In the genomic region with DNA sequence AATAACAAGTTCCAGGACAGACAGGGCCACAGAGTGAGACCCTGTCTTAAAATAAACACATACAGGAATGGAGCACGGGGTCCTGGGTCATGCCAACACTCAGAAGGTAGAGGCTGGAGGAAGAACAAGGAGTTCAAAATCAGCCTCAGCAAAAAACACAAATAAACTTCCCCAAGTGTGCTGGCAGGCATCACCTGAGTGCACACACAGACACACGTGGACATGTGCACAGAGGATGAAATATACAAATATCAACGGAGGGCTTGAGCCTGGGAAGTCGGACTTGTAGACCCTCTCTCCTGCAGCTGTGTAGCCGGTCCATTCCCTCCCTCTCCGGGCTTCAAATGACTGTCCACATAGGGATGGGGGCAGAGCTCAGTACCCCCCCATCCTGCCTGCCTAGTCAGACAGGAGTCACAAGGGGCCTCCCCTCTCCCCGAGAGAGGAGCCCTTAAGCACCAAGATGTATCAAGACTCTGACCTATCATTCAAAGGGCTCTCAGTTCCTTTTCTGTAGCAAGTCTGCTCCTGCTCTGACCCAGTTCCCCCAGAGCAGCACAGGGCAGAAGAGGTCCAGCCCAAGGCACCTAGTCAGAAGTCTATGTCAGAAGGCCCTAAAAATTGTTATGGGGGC, we compare ENCODE assay signal across 8 mouse cellular contexts. TPM values are rescaled to one million over a fixed set of nuclear protein-coding genes. Genes with fewer than 3 reads are reported as not detected.
DNase-seq lines count a peak whose midpoint lies in the region; ATAC-seq and TF ChIP-seq lines count a peak whose summit lies in the region.

No protein-coding gene starts in this region.

- no peaks in the 10 kb centered on the region for H3K27me3 ChIP-seq in embryonic facial prominence, embryonic 10.5 days (replicated peaks; ENCODE audit: low read depth, poor library complexity, severe bottlenecking)
- H3K27me3 ChIP-seq in hindbrain, postnatal 0 days (ENCODE audit: insufficient read depth, low read length) = no peaks in the 10 kb centered on the region

- peak overlapping the region; percentile 70 for H3K4me3 ChIP-seq in left cerebral cortex, adult 2 months
- H3K4me3 ChIP-seq in embryonic facial prominence, embryonic 10.5 days = peak overlapping the region; percentile 84
- peak overlapping the region; percentile 59 for H3K4me3 ChIP-seq in hindbrain, postnatal 0 days (ENCODE audit: low read length)

- H3K27ac ChIP-seq in left cerebral cortex, adult 2 months = peak overlapping the region; percentile 88
- H3K27ac ChIP-seq in embryonic facial prominence, embryonic 10.5 days (replicated peaks) = peak overlapping the region; percentile 97
- peak overlapping the region; percentile 88 for H3K27ac ChIP-seq in hindbrain, postnatal 0 days

- 27% methylated on average over 7 of the region's 7 CpGs for WGBS in embryonic facial prominence, embryonic 10.5 days
- 11% methylated on average over 7 of the region's 7 CpGs for WGBS in hindbrain, postnatal 0 days

- H3K4me1 ChIP-seq in embryonic facial prominence, embryonic 10.5 days = peaks cover 85% of the 10 kb centered on the region
- peaks cover 56% of the 10 kb centered on the region for H3K4me1 ChIP-seq in hindbrain, postnatal 0 days (ENCODE audit: insufficient read depth, low read length)

- intact Hi-C loops in left cerebral cortex, adult 2 months (cut with DNase I) = no loop called here
- intact Hi-C loops in left cerebral cortex, postnatal 4 days (cut with DNase I) = no loop called here

- peaks cover 13% of the 10 kb centered on the region for H3K36me3 ChIP-seq in embryonic facial prominence, embryonic 10.5 days (replicated peaks)
- H3K36me3 ChIP-seq in hindbrain, postnatal 0 days (ENCODE audit: insufficient read depth, low read length) = no peaks in the 10 kb centered on the region

- no peak for TF ChIP-seq CTCF in left cerebral cortex, adult 2 months (IDR thresholded peaks at IDR 0.05)
- TF ChIP-seq CTCF in hindbrain, postnatal 0 days (IDR thresholded peaks at IDR 0.05; ENCODE audit: low read depth) = no peak

- peak overlapping the region; percentile 82 for H3K4me2 ChIP-seq in hindbrain, postnatal 0 days (ENCODE audit: low read depth, low read length)

- H3K9ac ChIP-seq in hindbrain, postnatal 0 days (replicated peaks; ENCODE audit: low read length) = peak overlapping the region; percentile 53

- ATAC-seq in hindbrain, postnatal 0 days = no peak

- DNase-seq in left cerebral cortex, adult 2 months (ENCODE audit: extremely low spot score in 1 of 2, low spot score in 2 of 2) = no peak
- DNase-seq in left cerebral cortex, postnatal 4 days = no peak
- no peak for DNase-seq in embryonic facial prominence, embryonic 10.5 days (ENCODE audit: low spot score)
- no peak for DNase-seq in hindbrain, postnatal 0 days (ENCODE audit: low spot score)
- DNase-seq in neural tube, embryonic 10.5 days (ENCODE audit: extremely low spot score, low spot score) = peak; percentile 37
- DNase-seq in adrenal gland, postnatal 4 days (ENCODE audit: low spot score in 2 of 2) = no peak
- DNase-seq in cerebellum, adult 11-12 months = no peak
- no peak for DNase-seq in cerebellum, adult 18-20 months

- H3K9me3 ChIP-seq in embryonic facial prominence, embryonic 10.5 days = no peaks in the 10 kb centered on the region
- H3K9me3 ChIP-seq in hindbrain, postnatal 0 days (ENCODE audit: low read length) = no peaks in the 10 kb centered on the region

RNA-seq across cellular contexts. Expression of a gene that starts 3.3 kb away (rescaled TPM):
- total RNA-seq in left cerebral cortex, adult 2 months (2021) = 10 to 100 TPM; 29.0 to 31.8 TPM
- total RNA-seq in left cerebral cortex, postnatal 4 days (2021) = 10 to 100 TPM; 42.9 to 46.7 TPM
- polyA plus RNA-seq in embryonic facial prominence, embryonic 10.5 days (2016; fragmentation: Nextera tagmentation; extraction: Ambion mirVana) = 55.2 and 65.1 TPM in 2 replicates
- total RNA-seq in hindbrain, postnatal 0 days (2014; rRNA removed) = 9.3 and 25.0 TPM in 2 replicates
- 7.9 and 9.0 TPM in 2 replicates for polyA plus RNA-seq in hindbrain, postnatal 0 days (2015; fragmentation: Nextera tagmentation; extraction: Ambion mirVana)
- 10 to 100 TPM; 30.5 to 40.2 TPM for total RNA-seq in adrenal gland, postnatal 4 days (2021)

RNA-seq across cellular contexts. Expression of a gene that starts 3.6 kb away (rescaled TPM):
- 100 to 1,000 TPM; 111 to 117 TPM for total RNA-seq in left cerebral cortex, adult 2 months (2021)
- total RNA-seq in left cerebral cortex, postnatal 4 days (2021) = 100 to 1,000 TPM; 151 to 153 TPM
- polyA plus RNA-seq in embryonic facial prominence, embryonic 10.5 days (2016; fragmentation: Nextera tagmentation; extraction: Ambion mirVana) = 95.0 and 97.8 TPM in 2 replicates
- 139 and 140 TPM in 2 replicates for total RNA-seq in hindbrain, postnatal 0 days (2014; rRNA removed)
- polyA plus RNA-seq in hindbrain, postnatal 0 days (2015; fragmentation: Nextera tagmentation; extraction: Ambion mirVana) = 76.8 and 83.0 TPM in 2 replicates
- 100 to 1,000 TPM; 161 TPM for total RNA-seq in adrenal gland, postnatal 4 days (2021)

RNA-seq across cellular contexts. Expression of a gene that starts 34.2 kb away (rescaled TPM):
- total RNA-seq in left cerebral cortex, adult 2 months (2021) = 10 to 100 TPM; 45.0 to 51.0 TPM
- 10 to 100 TPM; 47.8 to 56.4 TPM for total RNA-seq in left cerebral cortex, postnatal 4 days (2021)
- 161 and 167 TPM in 2 replicates for polyA plus RNA-seq in embryonic facial prominence, embryonic 10.5 days (2016; fragmentation: Nextera tagmentation; extraction: Ambion mirVana)
- total RNA-seq in hindbrain, postnatal 0 days (2014; rRNA removed) = 24.1 and 26.9 TPM in 2 replicates
- 57.7 and 61.6 TPM in 2 replicates for polyA plus RNA-seq in hindbrain, postnatal 0 days (2015; fragmentation: Nextera tagmentation; extraction: Ambion mirVana)
- 10 to 100 TPM; 44.7 to 46.2 TPM for total RNA-seq in adrenal gland, postnatal 4 days (2021)

RNA-seq across cellular contexts. Expression of a gene that starts 38.1 kb away (rescaled TPM):
- 1 to 10 TPM; 6.0 to 7.4 TPM for total RNA-seq in left cerebral cortex, adult 2 months (2021)
- total RNA-seq in left cerebral cortex, postnatal 4 days (2021) = 1 to 10 TPM; 4.3 to 4.5 TPM
- polyA plus RNA-seq in embryonic facial prominence, embryonic 10.5 days (2016; fragmentation: Nextera tagmentation; extraction: Ambion mirVana) = 4.4 and 5.0 TPM in 2 replicates
- total RNA-seq in hindbrain, postnatal 0 days (2014; rRNA removed) = 10.6 and 13.1 TPM in 2 replicates
- 4.7 TPM in 2 replicates for polyA plus RNA-seq in hindbrain, postnatal 0 days (2015; fragmentation: Nextera tagmentation; extraction: Ambion mirVana)
- total RNA-seq in adrenal gland, postnatal 4 days (2021) = 10 to 100 TPM; 16.5 to 17.1 TPM

RNA-seq across cellular contexts. Expression of a gene that starts 43.1 kb away (rescaled TPM):
- 10 to 100 TPM; 19.4 to 20.9 TPM for total RNA-seq in left cerebral cortex, adult 2 months (2021)
- 10 to 100 TPM; 25.6 to 27.1 TPM for total RNA-seq in left cerebral cortex, postnatal 4 days (2021)
- 18.4 and 19.1 TPM in 2 replicates for polyA plus RNA-seq in embryonic facial prominence, embryonic 10.5 days (2016; fragmentation: Nextera tagmentation; extraction: Ambion mirVana)
- total RNA-seq in hindbrain, postnatal 0 days (2014; rRNA removed) = 17.5 and 19.1 TPM in 2 replicates
- polyA plus RNA-seq in hindbrain, postnatal 0 days (2015; fragmentation: Nextera tagmentation; extraction: Ambion mirVana) = 15.0 and 16.5 TPM in 2 replicates
- total RNA-seq in adrenal gland, postnatal 4 days (2021) = 10 to 100 TPM; 21.6 to 21.9 TPM
